Mouse (Mus musculus) forebrain, embryonic 13.5 days (tissue): Measurements from ENCODE around the gene Nipal3. TPM values are rescaled to one million over a fixed set of nuclear protein-coding genes. Genes with fewer than 3 reads are reported as not detected.

Source experiments
- ATAC-seq: fragments of 200-750 bp; cut with Nextera tagmentation; 2 replicates; pipeline ENCODE4 v1.8.0; 2017
- H3K27ac ChIP-seq: fragments of 300-500 bp; sonication (generic); 2 replicates; pipeline ENCODE4 v1.5.1; 2015; ENCODE audit warnings: inconsistent platforms, mild to moderate bottlenecking, moderate library complexity
- H3K27me3 ChIP-seq: fragments of 300-500 bp; sonication (generic); 2 replicates; pipeline ENCODE4 v1.6.1; 2015; ENCODE audit warnings: mild to moderate bottlenecking, inconsistent platforms
- H3K36me3 ChIP-seq: fragments of 300-500 bp; sonication (generic); 2 replicates; pipeline ENCODE4 v1.6.1; 2015; ENCODE audit warnings: mild to moderate bottlenecking, inconsistent platforms; ENCODE audit not compliant: poor library complexity, severe bottlenecking
- H3K4me1 ChIP-seq: fragments of 300-500 bp; sonication (generic); 2 replicates; pipeline ENCODE4 v1.6.1; 2015; ENCODE audit warnings: inconsistent platforms
- H3K4me2 ChIP-seq: fragments of 300-500 bp; sonication (generic); 2 replicates; pipeline ENCODE4 v1.6.1; 2015; ENCODE audit warnings: inconsistent platforms, mild to moderate bottlenecking, moderate library complexity
- H3K4me3 ChIP-seq: fragments of 300-500 bp; sonication (generic); 2 replicates; pipeline ENCODE4 v1.5.1; 2015; ENCODE audit warnings: mild to moderate bottlenecking, inconsistent platforms
- H3K9ac ChIP-seq: fragments of 300-500 bp; sonication (generic); 2 replicates; pipeline ENCODE4 v1.6.1; 2015; ENCODE audit warnings: mild to moderate bottlenecking, inconsistent platforms
- H3K9me3 ChIP-seq: fragments of 300-500 bp; sonication (generic); replicated peaks from 2 replicates; pipeline ENCODE4 v1.6.1; 2016; ENCODE audit warnings: inconsistent platforms
- WGBS: fragments of 180-500 bp; shearing (Covaris S2); methylation state at CpG from one replicate; pipeline ENCODE4 v1.1.7; 2015; 5-methylcytosine and 5-hydroxymethylcytosine counted together
- polyA plus RNA-seq: library from polyadenylated mRNA; unstranded; fragments of >200 nt; fragmentation: Nextera tagmentation; extraction: Ambion mirVana; gene quantifications from 2 replicates; pipeline ENCODE4 v1.2.1, GENCODE M21; 2015

The Nipal3 gene
- polyA plus RNA-seq, 1 experiment from 2014 or later = 2.7 TPM

DNA sequence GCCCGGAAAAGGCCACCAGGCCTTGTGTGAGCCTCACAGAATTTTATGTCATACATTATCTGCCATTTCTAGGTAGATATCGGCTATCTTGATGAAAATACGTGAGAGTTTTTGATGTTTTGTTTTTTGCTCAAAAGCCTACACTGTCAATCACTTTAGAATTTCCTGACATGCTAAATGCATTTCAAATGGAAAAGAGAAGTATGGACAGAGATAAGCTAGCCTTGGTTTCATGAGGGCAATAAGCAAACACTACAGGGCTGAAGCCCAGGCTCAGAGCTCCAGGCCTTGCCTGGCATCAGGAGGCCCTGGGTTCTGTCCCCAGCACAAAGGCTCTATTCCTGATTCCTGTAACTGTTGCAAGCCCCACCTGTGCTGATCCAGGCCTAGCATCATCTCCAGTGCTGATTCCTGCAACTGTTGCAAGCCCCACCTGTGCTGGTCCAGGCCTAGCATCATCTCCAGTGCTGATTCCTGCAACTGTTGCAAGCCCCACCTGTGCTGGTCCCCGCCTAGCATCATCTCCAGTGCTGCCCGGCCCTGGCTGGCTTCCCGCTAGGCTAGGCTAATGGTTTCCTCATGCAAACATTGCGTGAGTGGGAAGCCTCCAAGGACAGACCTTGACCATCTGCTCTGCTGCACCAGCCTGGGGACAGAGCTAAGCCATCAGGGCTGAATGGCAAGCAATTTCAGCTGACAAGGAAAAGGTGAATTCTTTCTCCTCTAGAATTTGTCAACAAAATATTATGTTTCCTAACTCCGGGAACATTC is 64.7 kb downstream of the Nipal3 start:
- Histone ChIP-seq H3K4me2 (no peak overlapping the region), H3K9ac (no peak overlapping the region), H3K4me1 (peaks cover 14% of the 10 kb centered on the region), H3K36me3 (no peaks in the 10 kb centered on the region), H3K4me3 (no peak overlapping the region), H3K9me3 (no peaks in the 10 kb centered on the region), H3K27ac (no peak overlapping the region), H3K27me3 (no peaks in the 10 kb centered on the region)
- ATAC-seq = no peak
- WGBS = 85% methylated on average over 8 of the region's 8 CpGs

DNA sequence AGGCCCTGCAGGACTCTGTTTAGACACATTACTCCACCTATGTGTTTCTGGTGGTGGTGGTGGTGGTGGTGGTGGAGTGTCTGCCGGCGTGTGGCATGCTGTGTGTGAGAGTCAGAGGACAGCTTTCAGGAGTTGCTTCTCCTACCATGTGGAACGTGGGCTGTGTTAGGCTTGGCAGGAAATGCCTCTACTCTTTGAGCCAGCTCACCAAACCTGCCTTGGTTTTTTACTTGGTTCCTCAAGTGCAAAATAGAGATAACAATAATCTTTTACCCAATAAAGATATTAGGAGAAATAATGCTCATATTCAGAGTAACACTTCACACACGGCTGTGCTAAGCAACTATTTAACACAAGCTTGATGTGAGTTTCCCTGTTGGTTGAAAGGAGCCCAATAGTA is 65.5 kb downstream of the Nipal3 start:
- 92% methylated on average over 4 of the region's 4 CpGs for WGBS
- ATAC-seq = no peak
- H3K36me3 ChIP-seq = no peaks in the 10 kb centered on the region
- H3K9ac ChIP-seq = no peak overlapping the region
- no peak overlapping the region for H3K4me2 ChIP-seq
- no peak overlapping the region for H3K27ac ChIP-seq
- no peaks in the 10 kb centered on the region for H3K9me3 ChIP-seq
- no peak overlapping the region for H3K4me3 ChIP-seq
- peaks cover 10% of the 10 kb centered on the region for H3K4me1 ChIP-seq
- no peaks in the 10 kb centered on the region for H3K27me3 ChIP-seq

DNA sequence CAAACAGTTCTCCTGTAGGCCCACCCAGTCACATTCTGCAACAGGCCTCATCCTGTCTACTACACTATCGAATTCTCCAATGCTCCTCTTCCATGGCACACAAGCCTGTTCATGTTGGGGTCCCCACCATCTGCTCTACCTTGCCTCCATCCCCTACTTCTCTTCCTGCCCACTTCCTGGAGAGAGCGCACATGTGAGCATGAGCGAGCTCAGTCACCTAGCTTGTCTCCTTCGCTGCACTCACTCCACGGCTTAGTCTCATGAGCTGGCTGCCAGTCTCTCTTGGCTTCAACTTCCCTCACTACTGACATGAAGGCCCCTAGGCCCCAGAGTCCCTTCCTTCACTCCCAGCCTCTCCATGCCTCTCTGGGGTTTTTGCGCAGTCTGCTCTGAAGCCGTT is 68.3 kb downstream of the Nipal3 start:
- ATAC-seq = no peak
- no peak overlapping the region for H3K4me3 ChIP-seq
- WGBS = 93% methylated on average over 7 of the region's 7 CpGs
- no peaks in the 10 kb centered on the region for H3K27me3 ChIP-seq
- H3K9ac ChIP-seq = no peak overlapping the region
- H3K36me3 ChIP-seq = peaks cover 16% of the 10 kb centered on the region; the same call in 1 of the 2 replicates
- H3K4me1 ChIP-seq = no peaks in the 10 kb centered on the region
- H3K27ac ChIP-seq = no peak overlapping the region
- no peak overlapping the region for H3K4me2 ChIP-seq
- H3K9me3 ChIP-seq = no peaks in the 10 kb centered on the region

DNA sequence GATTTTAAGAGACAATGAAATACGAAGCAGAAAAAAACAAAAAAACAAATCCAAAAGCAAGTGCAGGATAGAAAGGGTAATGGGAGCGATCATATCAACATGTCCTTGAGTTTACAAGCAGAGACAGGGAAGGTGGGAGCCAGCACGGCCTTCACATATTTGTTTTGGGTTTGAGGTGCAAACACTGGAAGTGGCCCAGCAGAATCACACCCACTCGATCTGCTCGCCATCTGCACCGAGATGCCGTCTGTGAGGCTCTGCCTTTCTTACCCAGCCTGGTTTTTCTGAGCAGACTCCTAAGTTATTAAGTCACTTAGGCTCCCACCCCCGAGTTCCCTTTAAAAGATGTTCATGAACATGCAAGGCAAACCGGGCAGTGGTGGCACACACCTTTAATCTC is 69.2 kb downstream of the Nipal3 start:
- ATAC-seq = no peak
- WGBS = 82% methylated on average over 9 of the region's 9 CpGs

DNA sequence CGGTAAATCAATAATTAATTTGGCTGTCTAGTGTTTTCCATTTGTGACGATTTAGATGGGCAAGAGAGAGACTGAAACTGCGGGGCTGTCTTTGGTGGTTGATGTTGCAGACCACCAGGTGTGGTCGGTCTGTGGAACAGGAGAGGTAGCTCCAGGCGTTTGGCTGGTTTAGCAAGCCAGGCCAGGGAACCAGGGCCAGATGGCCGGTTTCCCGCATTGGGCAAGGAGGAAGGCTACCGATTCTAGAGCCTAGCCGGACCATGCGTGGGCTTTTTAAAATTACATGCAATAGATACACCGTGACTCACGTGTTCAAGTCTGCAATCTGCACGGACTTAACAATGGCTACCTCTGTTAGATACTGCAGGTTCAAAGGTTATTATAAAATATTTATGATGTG is 73.9 kb downstream of the Nipal3 start:
- H3K9ac ChIP-seq = no peak overlapping the region
- H3K27ac ChIP-seq = no peak overlapping the region
- H3K4me3 ChIP-seq = no peak overlapping the region
- H3K27me3 ChIP-seq = no peaks in the 10 kb centered on the region
- no peaks in the 10 kb centered on the region for H3K4me1 ChIP-seq
- ATAC-seq = no peak
- peaks cover 54% of the 10 kb centered on the region for H3K36me3 ChIP-seq
- WGBS = 95% methylated on average over 13 of the region's 13 CpGs
- H3K4me2 ChIP-seq = no peak overlapping the region
- no peaks in the 10 kb centered on the region for H3K9me3 ChIP-seq

More for the DNA sequence above, 69.2 kb downstream of the Nipal3 start:
- Histone ChIP-seq H3K9ac (no peak overlapping the region), H3K36me3 (peaks cover 19% of the 10 kb centered on the region; the same call in 1 of the 2 replicates), H3K4me2 (no peak overlapping the region), H3K27me3 (no peaks in the 10 kb centered on the region), H3K4me3 (no peak overlapping the region), H3K9me3 (no peaks in the 10 kb centered on the region), H3K4me1 (no peaks in the 10 kb centered on the region), H3K27ac (no peak overlapping the region)

- whole genome bisulfite sequencing = 86% methylated on average over 11 of the region's 11 CpGs
Observed at GRCm38 (mm10) chr4:135420416-135420815, 74.4 kb downstream of the Nipal3 start.

DNA sequence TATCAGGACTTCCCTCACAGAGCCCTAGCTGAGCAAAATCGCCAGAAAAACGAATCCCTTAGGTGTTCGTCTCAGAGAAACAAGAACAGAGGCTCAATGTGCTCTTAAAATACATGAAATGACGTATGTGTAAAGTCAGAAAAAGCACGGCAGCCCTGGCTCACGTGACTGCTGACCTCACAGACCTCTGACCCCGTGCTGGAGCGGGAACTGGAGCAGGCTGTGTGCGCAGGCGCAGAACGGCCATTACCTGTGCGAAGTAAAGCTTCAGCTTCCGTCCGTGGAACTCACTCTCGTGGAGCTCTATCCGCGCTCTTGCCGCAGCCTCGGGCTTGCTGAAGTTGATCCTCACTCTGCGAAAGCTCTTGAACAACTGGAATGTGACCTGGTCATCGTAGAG is 74.8 kb downstream of the Nipal3 start:
- Histone ChIP-seq H3K4me3 (no peak overlapping the region), H3K27me3 (no peaks in the 10 kb centered on the region), H3K9me3 (no peaks in the 10 kb centered on the region), H3K4me2 (no peak overlapping the region), H3K4me1 (no peaks in the 10 kb centered on the region), H3K27ac (no peak overlapping the region), H3K9ac (no peak overlapping the region), H3K36me3 (peaks cover 61% of the 10 kb centered on the region)
- WGBS = 91% methylated on average over 21 of the region's 21 CpGs
- no peak for ATAC-seq

More at GRCm38 (mm10) chr4:135420416-135420815, 74.4 kb downstream of the Nipal3 start:
- Histone ChIP-seq H3K4me1 (no peaks in the 10 kb centered on the region), H3K9ac (no peak overlapping the region), H3K27me3 (no peaks in the 10 kb centered on the region), H3K9me3 (no peaks in the 10 kb centered on the region), H3K27ac (no peak overlapping the region), H3K4me2 (no peak overlapping the region), H3K36me3 (peaks cover 60% of the 10 kb centered on the region), H3K4me3 (no peak overlapping the region)
- ATAC-seq = no peak

- Histone ChIP-seq H3K4me3 (no peak overlapping the region), H3K4me2 (no peak overlapping the region), H3K4me1 (no peaks in the 10 kb centered on the region), H3K36me3 (peaks cover 52% of the 10 kb centered on the region), H3K27me3 (no peaks in the 10 kb centered on the region), H3K9ac (no peak overlapping the region), H3K27ac (no peak overlapping the region), H3K9me3 (no peaks in the 10 kb centered on the region)
- ATAC-seq = no peak
- WGBS = 95% methylated on average over 21 of the region's 21 CpGs
Observed at GRCm38 (mm10) chr4:135416367-135416766, 78.5 kb downstream of the Nipal3 start.

DNA sequence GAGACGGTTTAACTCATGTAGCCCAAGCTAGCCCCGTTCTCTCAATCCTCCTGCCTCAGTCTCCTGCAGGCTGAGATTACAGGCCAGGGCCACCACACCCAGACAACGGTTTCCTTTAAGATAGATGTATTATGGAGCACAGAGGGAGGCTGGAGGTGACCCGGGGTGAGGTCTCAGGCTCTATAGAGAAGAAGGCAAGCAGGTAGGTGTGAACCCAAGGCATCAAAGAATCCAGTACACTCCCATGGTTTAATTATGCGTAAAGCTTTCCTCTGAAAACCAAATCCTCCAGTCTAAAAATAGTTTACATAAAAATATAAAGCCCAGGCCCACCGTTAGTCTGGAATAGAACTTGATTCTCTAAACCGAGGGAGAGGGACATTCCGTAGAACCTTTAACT is 81.3 kb downstream of the Nipal3 start:
- peaks cover 35% of the 10 kb centered on the region for H3K36me3 ChIP-seq
- no peak overlapping the region for H3K27ac ChIP-seq
- no peaks in the 10 kb centered on the region for H3K27me3 ChIP-seq
- no peak overlapping the region for H3K4me3 ChIP-seq
- H3K4me1 ChIP-seq = no peaks in the 10 kb centered on the region
- ATAC-seq = no peak
- H3K4me2 ChIP-seq = no peak overlapping the region
- no peak overlapping the region for H3K9ac ChIP-seq
- no peaks in the 10 kb centered on the region for H3K9me3 ChIP-seq
- WGBS = 83% methylated on average over 8 of the region's 8 CpGs

DNA sequence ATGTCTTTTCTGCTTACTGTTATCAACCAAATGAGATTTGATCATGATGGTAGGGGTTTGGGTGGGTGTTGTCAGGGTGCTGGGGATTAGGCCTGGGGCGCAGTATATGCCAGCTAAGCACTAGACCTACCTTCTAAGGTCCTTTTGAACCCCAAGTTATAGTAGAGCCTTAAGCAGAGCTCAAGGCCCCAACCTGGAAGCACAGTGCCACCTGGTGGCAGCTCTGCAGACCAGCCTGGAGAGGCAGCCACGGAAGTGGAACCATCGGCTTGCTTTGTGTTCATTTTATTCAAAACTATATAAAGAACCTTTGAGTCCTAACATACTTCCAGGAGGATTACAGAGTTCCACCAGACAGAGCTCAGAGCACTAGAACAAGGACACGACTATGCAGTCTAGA is 83.2 kb downstream of the Nipal3 start:
- no peak overlapping the region for H3K9ac ChIP-seq
- H3K9me3 ChIP-seq = no peaks in the 10 kb centered on the region
- H3K4me1 ChIP-seq = no peaks in the 10 kb centered on the region
- WGBS = 37% methylated on average over 4 of the region's 4 CpGs
- no peak for ATAC-seq
- no peaks in the 10 kb centered on the region for H3K27me3 ChIP-seq
- no peak overlapping the region for H3K4me2 ChIP-seq
- peaks cover 21% of the 10 kb centered on the region for H3K36me3 ChIP-seq
- H3K27ac ChIP-seq = no peak overlapping the region
- no peak overlapping the region for H3K4me3 ChIP-seq

GRCm38 (mm10) chr4:135406180-135406579 is 88.7 kb downstream of the Nipal3 start:
- no peak overlapping the region for H3K4me3 ChIP-seq
- WGBS = 44% methylated on average over 5 of the region's 5 CpGs
- H3K9me3 ChIP-seq = no peaks in the 10 kb centered on the region
- no peak overlapping the region for H3K27ac ChIP-seq
- H3K36me3 ChIP-seq = no peaks in the 10 kb centered on the region
- no peaks in the 10 kb centered on the region for H3K27me3 ChIP-seq
- H3K9ac ChIP-seq = no peak overlapping the region
- no peak overlapping the region for H3K4me2 ChIP-seq
- H3K4me1 ChIP-seq = no peaks in the 10 kb centered on the region
- no peak for ATAC-seq

DNA sequence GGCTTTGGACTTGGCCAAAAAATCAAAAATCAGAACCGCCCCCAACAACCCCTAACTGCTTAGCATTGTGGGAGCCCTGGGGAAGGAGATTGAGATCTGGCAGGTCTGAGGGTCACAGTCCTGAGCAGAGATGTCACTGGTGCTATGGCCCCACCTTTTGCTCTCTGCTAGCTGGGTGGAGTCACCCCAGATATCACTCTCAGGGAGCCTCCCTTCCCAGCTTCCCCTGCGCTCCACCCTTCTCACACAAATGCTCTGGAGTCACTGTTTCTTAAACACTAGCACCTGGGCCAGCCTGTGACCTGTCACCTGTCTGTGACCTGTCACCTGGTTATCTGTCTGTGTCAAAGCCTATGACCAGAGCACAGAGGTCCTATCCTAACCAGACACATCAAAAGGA is 89.9 kb downstream of the Nipal3 start:
- Histone ChIP-seq H3K36me3 (no peaks in the 10 kb centered on the region), H3K9ac (no peak overlapping the region), H3K4me3 (no peak overlapping the region), H3K4me2 (no peak overlapping the region), H3K27ac (no peak overlapping the region), H3K27me3 (no peaks in the 10 kb centered on the region), H3K9me3 (no peaks in the 10 kb centered on the region), H3K4me1 (no peaks in the 10 kb centered on the region)
- ATAC-seq = no peak
- 88% methylated on average over 2 of the region's 2 CpGs for WGBS

- Histone ChIP-seq H3K27ac (no peak overlapping the region), H3K4me3 (no peak overlapping the region), H3K9me3 (no peaks in the 10 kb centered on the region), H3K4me2 (no peak overlapping the region), H3K9ac (no peak overlapping the region), H3K4me1 (no peaks in the 10 kb centered on the region), H3K27me3 (peaks cover 5% of the 10 kb centered on the region), H3K36me3 (no peaks in the 10 kb centered on the region)
- WGBS = 83% methylated on average over 10 of the region's 10 CpGs
- ATAC-seq = no peak
Observed at GRCm38 (mm10) chr4:135404048-135404447, 90.8 kb downstream of the Nipal3 start.
